Mouse (Mus musculus): Measurements from ENCODE around the gene Kazn. TPM values are rescaled to one million over a fixed set of nuclear protein-coding genes. Genes with fewer than 3 reads are reported as not detected.

Kazn gene
- polyA plus RNA-seq, 1 experiment from 2014 or later: 10.7 TPM

GRCm38 (mm10) chr4:142246698-142247097 lies 7.5 kb upstream of the Kazn start:
- no peaks in the 10 kb centered on the region for H3K36me3 ChIP-seq (ENCODE audit: control insufficient read depth, insufficient read depth, low read length)
- no peak overlapping the region for H3K4me2 ChIP-seq (ENCODE audit: low read depth, low read length)
- no peak overlapping the region for H3K4me3 ChIP-seq (ENCODE audit: low read length)
- H3K9me3 ChIP-seq (ENCODE audit: control insufficient read depth, low read length): no peaks in the 10 kb centered on the region
- H3K4me1 ChIP-seq (ENCODE audit: control insufficient read depth, insufficient read depth, low read length): peaks cover 5% of the 10 kb centered on the region; the same call in 1 of the 2 replicates
- H3K9ac ChIP-seq (ENCODE audit: low read depth, low read length): no peak overlapping the region
- no peak overlapping the region for H3K27ac ChIP-seq (ENCODE audit: low read length)
- no peak for ATAC-seq
- WGBS: 36% methylated on average over 5 of the region's 5 CpGs
- H3K27me3 ChIP-seq (replicated peaks; ENCODE audit: control insufficient read depth, insufficient read depth, low read length): no peaks in the 10 kb centered on the region

- Histone ChIP-seq H3K27me3 (replicated peaks; ENCODE audit: control insufficient read depth, insufficient read depth, low read length) (no peaks in the 10 kb centered on the region), H3K27ac (ENCODE audit: low read length) (no peak overlapping the region), H3K9ac (ENCODE audit: low read depth, low read length) (no peak overlapping the region), H3K4me2 (ENCODE audit: low read depth, low read length) (no peak overlapping the region), H3K9me3 (ENCODE audit: control insufficient read depth, low read length) (no peaks in the 10 kb centered on the region), H3K36me3 (ENCODE audit: control insufficient read depth, insufficient read depth, low read length) (no peaks in the 10 kb centered on the region), H3K4me3 (ENCODE audit: low read length) (no peak overlapping the region), H3K4me1 (ENCODE audit: control insufficient read depth, insufficient read depth, low read length) (peaks cover 2% of the 10 kb centered on the region; the same call in 1 of the 2 replicates)
- 88% methylated on average over 5 of the region's 5 CpGs for WGBS
- ATAC-seq: no peak
These were observed 5.4 kb upstream of the Kazn start for GRCm38 (mm10) chr4:142244641-142245040.

- WGBS: 89% methylated on average over 6 of the region's 6 CpGs
- ATAC-seq: no peak
These were observed 3.7 kb upstream of the Kazn start for GRCm38 (mm10) chr4:142242750-142243383.

GRCm38 (mm10) chr4:142242164-142242563 lies 3.0 kb upstream of the Kazn start:
- H3K27me3 ChIP-seq (replicated peaks; ENCODE audit: control insufficient read depth, insufficient read depth, low read length): no peaks in the 10 kb centered on the region
- no peaks in the 10 kb centered on the region for H3K9me3 ChIP-seq (ENCODE audit: control insufficient read depth, low read length)
- H3K4me2 ChIP-seq (ENCODE audit: low read depth, low read length): no peak overlapping the region
- H3K9ac ChIP-seq (ENCODE audit: low read depth, low read length): no peak overlapping the region
- H3K4me3 ChIP-seq (ENCODE audit: low read length): no peak overlapping the region
- H3K27ac ChIP-seq (ENCODE audit: low read length): no peak overlapping the region
- WGBS: 75% methylated on average over 4 of the region's 4 CpGs
- H3K4me1 ChIP-seq (ENCODE audit: control insufficient read depth, insufficient read depth, low read length): peaks cover 17% of the 10 kb centered on the region
- no peaks in the 10 kb centered on the region for H3K36me3 ChIP-seq (ENCODE audit: control insufficient read depth, insufficient read depth, low read length)
- no peak for ATAC-seq

More at GRCm38 (mm10) chr4:142242750-142243383, 3.7 kb upstream of the Kazn start:
- Histone ChIP-seq H3K36me3 (ENCODE audit: control insufficient read depth, insufficient read depth, low read length) (no peaks in the 10 kb centered on the region), H3K9me3 (ENCODE audit: control insufficient read depth, low read length) (no peaks in the 10 kb centered on the region), H3K27me3 (replicated peaks; ENCODE audit: control insufficient read depth, insufficient read depth, low read length) (no peaks in the 10 kb centered on the region), H3K4me1 (ENCODE audit: control insufficient read depth, insufficient read depth, low read length) (peaks cover 11% of the 10 kb centered on the region), H3K27ac (ENCODE audit: low read length) (no peak overlapping the region), H3K4me2 (ENCODE audit: low read depth, low read length) (no peak overlapping the region), H3K9ac (ENCODE audit: low read depth, low read length) (no peak overlapping the region), H3K4me3 (ENCODE audit: low read length) (no peak overlapping the region)

- H3K27ac ChIP-seq (ENCODE audit: low read length): no peak overlapping the region
- H3K9ac ChIP-seq (ENCODE audit: low read depth, low read length): no peak overlapping the region
- ATAC-seq: no peak
- no peak overlapping the region for H3K4me2 ChIP-seq (ENCODE audit: low read depth, low read length)
- WGBS: 80% methylated on average over 5 of the region's 5 CpGs
- peaks cover 23% of the 10 kb centered on the region for H3K4me1 ChIP-seq (ENCODE audit: control insufficient read depth, insufficient read depth, low read length)
- no peaks in the 10 kb centered on the region for H3K27me3 ChIP-seq (replicated peaks; ENCODE audit: control insufficient read depth, insufficient read depth, low read length)
- no peak overlapping the region for H3K4me3 ChIP-seq (ENCODE audit: low read length)
- H3K9me3 ChIP-seq (ENCODE audit: control insufficient read depth, low read length): no peaks in the 10 kb centered on the region
- no peaks in the 10 kb centered on the region for H3K36me3 ChIP-seq (ENCODE audit: control insufficient read depth, insufficient read depth, low read length)
These were observed 1.7 kb upstream of the Kazn start for GRCm38 (mm10) chr4:142240874-142241273.

- peak overlapping the region; percentile 90 for H3K9ac ChIP-seq (ENCODE audit: low read depth, low read length)
- peak; percentile 77 for ATAC-seq
- H3K27me3 ChIP-seq (replicated peaks; ENCODE audit: control insufficient read depth, insufficient read depth, low read length): no peaks in the 10 kb centered on the region
- WGBS: under 1% methylated on average over 69 of the region's 69 CpGs
- peaks cover 36% of the 10 kb centered on the region for H3K4me1 ChIP-seq (ENCODE audit: control insufficient read depth, insufficient read depth, low read length)
- peak overlapping the region; percentile 97 for H3K4me2 ChIP-seq (ENCODE audit: low read depth, low read length)
- H3K4me3 ChIP-seq (ENCODE audit: low read length): peak overlapping the region; percentile 85
- no peaks in the 10 kb centered on the region for H3K9me3 ChIP-seq (ENCODE audit: control insufficient read depth, low read length)
- H3K27ac ChIP-seq (ENCODE audit: low read length): peak overlapping the region; percentile 82
- H3K36me3 ChIP-seq (ENCODE audit: control insufficient read depth, insufficient read depth, low read length): no peaks in the 10 kb centered on the region
These were observed 538 bp downstream of the Kazn start for GRCm38 (mm10) chr4:142238486-142239239.

GRCm38 (mm10) chr4:142238041-142238440 lies 1.2 kb downstream of the Kazn start:
- ATAC-seq: 0 out of 2 replicates have a peak, but pooled peaks have one; percentile 5
- peak overlapping the region; percentile 82 for H3K27ac ChIP-seq (ENCODE audit: low read length)
- peak overlapping the region; percentile 85 for H3K4me3 ChIP-seq (ENCODE audit: low read length)
- no peaks in the 10 kb centered on the region for H3K27me3 ChIP-seq (replicated peaks; ENCODE audit: control insufficient read depth, insufficient read depth, low read length)
- H3K4me1 ChIP-seq (ENCODE audit: control insufficient read depth, insufficient read depth, low read length): peaks cover 36% of the 10 kb centered on the region
- H3K9ac ChIP-seq (ENCODE audit: low read depth, low read length): peak overlapping the region; percentile 90
- no peaks in the 10 kb centered on the region for H3K9me3 ChIP-seq (ENCODE audit: control insufficient read depth, low read length)
- H3K4me2 ChIP-seq (ENCODE audit: low read depth, low read length): peak overlapping the region; percentile 97
- WGBS: 5% methylated on average over 14 of the region's 14 CpGs
- H3K36me3 ChIP-seq (ENCODE audit: control insufficient read depth, insufficient read depth, low read length): no peaks in the 10 kb centered on the region

GRCm38 (mm10) chr4:142236681-142237080 lies 2.5 kb downstream of the Kazn start:
- Histone ChIP-seq H3K4me2 (ENCODE audit: low read depth, low read length) (no peak overlapping the region), H3K27ac (ENCODE audit: low read length) (no peak overlapping the region), H3K36me3 (ENCODE audit: control insufficient read depth, insufficient read depth, low read length) (no peaks in the 10 kb centered on the region), H3K4me3 (ENCODE audit: low read length) (no peak overlapping the region), H3K9me3 (ENCODE audit: control insufficient read depth, low read length) (no peaks in the 10 kb centered on the region), H3K27me3 (replicated peaks; ENCODE audit: control insufficient read depth, insufficient read depth, low read length) (no peaks in the 10 kb centered on the region), H3K9ac (ENCODE audit: low read depth, low read length) (no peak overlapping the region), H3K4me1 (ENCODE audit: control insufficient read depth, insufficient read depth, low read length) (peaks cover 36% of the 10 kb centered on the region)
- ATAC-seq: no peak
- WGBS: 58% methylated on average over 4 of the region's 4 CpGs

GRCm38 (mm10) chr4:142235426-142235825 lies 3.8 kb downstream of the Kazn start:
- H3K4me2 ChIP-seq (ENCODE audit: low read depth, low read length): no peak overlapping the region

More at GRCm38 (mm10) chr4:142235426-142235825, 3.8 kb downstream of the Kazn start:
- H3K9me3 ChIP-seq (ENCODE audit: control insufficient read depth, low read length): no peaks in the 10 kb centered on the region
- H3K27me3 ChIP-seq (replicated peaks; ENCODE audit: control insufficient read depth, insufficient read depth, low read length): no peaks in the 10 kb centered on the region
- H3K4me1 ChIP-seq (ENCODE audit: control insufficient read depth, insufficient read depth, low read length): peaks cover 39% of the 10 kb centered on the region
- no peak for ATAC-seq
- peak overlapping the region; percentile 10; the same call in 1 of the 2 replicates for H3K27ac ChIP-seq (ENCODE audit: low read length)
- no peak overlapping the region for H3K4me3 ChIP-seq (ENCODE audit: low read length)
- no peak overlapping the region for H3K9ac ChIP-seq (ENCODE audit: low read depth, low read length)
- H3K36me3 ChIP-seq (ENCODE audit: control insufficient read depth, insufficient read depth, low read length): no peaks in the 10 kb centered on the region
- 64% methylated on average over 11 of the region's 11 CpGs for WGBS
